Mouse (Mus musculus): ENCODE data around the gene Wfdc6b. TPM values are rescaled to one million over a fixed set of nuclear protein-coding genes. Genes with fewer than 3 reads are reported as not detected.
"Not testable (repeated sequence)": the region's sequence is repeated elsewhere in the genome, so short reads cannot be mapped to it uniquely, and the experiment has no call there.

Gene Wfdc6b
- polyA plus RNA-seq (2012; ENCODE audit: insufficient read depth, insufficient read length, low replicate concordance, missing spikeins): not detected in 2 replicates

DNA sequence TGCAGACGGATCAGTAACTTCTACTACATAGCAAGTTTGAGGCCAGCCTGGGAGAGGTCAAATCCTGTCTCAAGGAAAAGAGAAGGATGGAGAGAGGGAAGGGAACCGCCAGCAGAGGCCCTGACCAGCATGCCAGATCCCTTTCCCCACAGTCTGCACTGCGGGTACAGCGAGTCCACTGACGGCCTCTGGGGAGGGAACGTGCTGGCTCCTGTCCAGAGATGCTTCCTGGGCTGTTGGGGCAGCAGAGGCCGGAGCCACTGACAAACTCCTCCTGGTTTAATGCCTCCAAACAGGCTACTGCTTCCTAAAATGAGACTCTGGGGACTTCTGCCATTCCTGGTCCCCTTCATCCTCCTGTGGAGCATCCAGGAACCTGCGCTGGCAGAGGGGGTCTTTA, at the start of gene Wfdc6b, which contains the start of gene Wfdc8:
Gene Wfdc6b (plus strand): TSS at position 52 of the 400 bp plus-strand sequence.
Gene Wfdc8 (minus strand): TSS at position 156 of the 400 bp plus-strand sequence.
- H3K4me3 ChIP-seq (ENCODE audit: insufficient read depth, low read depth, low read length); H3K4me1 ChIP-seq (ENCODE audit: control insufficient read depth, insufficient read depth, low read length): not testable (repeated sequence)
- WGBS: 57% methylated on average over 8 of the region's 8 CpGs

DNA sequence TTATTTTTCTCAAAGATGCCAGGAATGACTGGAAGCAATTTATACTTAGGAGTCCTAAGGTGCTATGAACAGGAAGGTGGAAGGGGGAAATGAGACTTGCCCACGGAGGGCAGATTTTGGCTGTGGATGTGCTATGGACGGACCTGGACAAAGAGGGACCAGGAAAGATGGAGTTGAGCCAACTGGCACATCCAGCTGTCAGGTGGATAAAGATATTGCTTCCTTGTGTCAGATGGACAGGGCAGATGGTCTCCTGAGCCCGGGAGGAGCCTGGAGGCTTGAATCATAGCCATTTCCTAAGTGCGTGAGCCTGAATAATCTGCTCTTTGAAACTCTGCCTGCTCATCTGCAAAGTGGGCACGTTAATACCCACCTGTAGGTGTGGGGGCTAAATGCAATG, 49.0 kb upstream of the Wfdc6b start:
- 69% methylated on average over 5 of the region's 5 CpGs for WGBS
- Histone ChIP-seq H3K4me1 (ENCODE audit: control insufficient read depth, insufficient read depth, low read length) (peaks cover 6% of the 10 kb centered on the region), H3K4me3 (ENCODE audit: insufficient read depth, low read depth, low read length) (no peak overlapping the region), H3K27ac (ENCODE audit: insufficient read depth, low read depth, low read length) (no peak overlapping the region)
- TF ChIP-seq CTCF (IDR thresholded peaks at IDR 0.05; ENCODE audit: insufficient read depth, low read depth, low read length) (no peak), POLR2A (IDR thresholded peaks at IDR 0.05; ENCODE audit: insufficient read depth, low read depth, low read length) (no peak)

More for the DNA sequence above, at the start of gene Wfdc6b, which contains the start of gene Wfdc8:
- not testable (repeated sequence) for H3K27ac ChIP-seq (ENCODE audit: insufficient read depth, low read depth, low read length)

DNA sequence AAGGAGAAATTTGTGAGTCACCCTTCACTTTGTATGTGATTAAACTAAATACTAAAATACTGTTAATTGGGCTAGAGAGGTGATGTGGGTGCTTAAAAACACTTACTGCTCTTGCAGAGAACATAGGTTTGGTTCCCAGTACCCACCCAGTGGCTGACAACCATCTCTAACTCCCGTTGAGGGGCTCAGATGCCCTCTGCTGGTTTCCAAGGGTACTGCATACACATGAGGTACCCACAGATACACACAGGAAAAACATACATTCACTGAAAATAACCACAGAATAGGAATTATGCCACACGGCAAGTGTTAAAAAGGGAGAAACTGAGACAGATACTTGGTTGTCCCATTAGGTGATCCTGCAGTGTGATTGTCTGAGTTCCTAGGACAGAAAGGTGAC, 46.3 kb upstream of the Wfdc6b start:
- 78% methylated on average over 2 of the region's 2 CpGs for WGBS
- peaks cover 6% of the 10 kb centered on the region for H3K4me1 ChIP-seq (ENCODE audit: control insufficient read depth, insufficient read depth, low read length)
- no peak overlapping the region for H3K27ac ChIP-seq (ENCODE audit: insufficient read depth, low read depth, low read length)
- H3K4me3 ChIP-seq (ENCODE audit: insufficient read depth, low read depth, low read length): no peak overlapping the region
- no peak for TF ChIP-seq CTCF (IDR thresholded peaks at IDR 0.05; ENCODE audit: insufficient read depth, low read depth, low read length)
- no peak for TF ChIP-seq POLR2A (IDR thresholded peaks at IDR 0.05; ENCODE audit: insufficient read depth, low read depth, low read length)

DNA sequence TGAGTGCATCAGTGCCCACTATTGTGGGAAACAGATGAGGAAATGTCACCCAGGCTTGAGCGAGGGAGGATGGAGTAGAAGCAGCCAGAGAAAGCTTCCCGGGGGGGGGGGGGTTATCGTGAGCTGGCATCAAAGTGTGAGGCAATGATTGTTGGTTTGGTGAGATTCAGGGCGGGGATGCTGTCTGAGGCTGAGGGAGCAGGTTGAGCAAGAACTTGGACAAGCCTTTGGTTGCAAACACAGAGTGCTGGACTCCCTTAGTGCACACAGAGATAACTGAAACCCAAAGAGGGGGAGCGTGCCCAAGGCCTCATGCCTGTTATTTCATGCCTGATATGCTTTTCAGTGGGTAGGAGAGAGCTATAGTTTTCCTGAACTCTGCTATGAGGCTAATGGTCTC, 45.9 kb upstream of the Wfdc6b start:
- H3K4me3 ChIP-seq (ENCODE audit: insufficient read depth, low read depth, low read length): no peak overlapping the region
- peaks cover 6% of the 10 kb centered on the region for H3K4me1 ChIP-seq (ENCODE audit: control insufficient read depth, insufficient read depth, low read length)
- TF ChIP-seq POLR2A (IDR thresholded peaks at IDR 0.05; ENCODE audit: insufficient read depth, low read depth, low read length) (no peak), CTCF (IDR thresholded peaks at IDR 0.05; ENCODE audit: insufficient read depth, low read depth, low read length) (no peak)
- WGBS: 74% methylated on average over 5 of the region's 5 CpGs
- no peak overlapping the region for H3K27ac ChIP-seq (ENCODE audit: insufficient read depth, low read depth, low read length)

DNA sequence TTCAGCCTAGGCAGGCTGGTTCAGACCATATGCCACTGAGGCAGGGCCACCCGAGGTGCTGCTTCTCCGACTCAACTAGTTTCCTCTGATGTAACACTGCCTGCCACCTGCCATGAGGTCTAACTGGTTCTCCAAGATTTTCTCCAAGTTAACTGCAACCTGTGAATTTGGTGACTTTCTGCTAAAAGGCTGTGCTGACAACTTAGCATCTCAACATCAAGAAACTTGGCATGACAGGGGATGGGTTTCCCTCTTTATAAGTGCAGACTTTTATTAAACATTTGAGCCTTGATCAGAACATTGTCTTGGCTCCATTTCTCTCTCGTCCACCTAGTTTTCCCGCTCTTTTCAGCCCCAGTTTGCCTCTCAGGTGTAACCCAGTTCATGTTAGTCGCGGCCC, 40.0 kb upstream of the Wfdc6b start, which contains the start of gene Spint3:
Gene Spint3 (minus strand): TSS at position 101 of the 400 bp plus-strand sequence.
- WGBS: 91% methylated on average over 6 of the region's 6 CpGs
- not testable (repeated sequence) for H3K4me3 ChIP-seq (ENCODE audit: insufficient read depth, low read depth, low read length); H3K27ac ChIP-seq (ENCODE audit: insufficient read depth, low read depth, low read length)

DNA sequence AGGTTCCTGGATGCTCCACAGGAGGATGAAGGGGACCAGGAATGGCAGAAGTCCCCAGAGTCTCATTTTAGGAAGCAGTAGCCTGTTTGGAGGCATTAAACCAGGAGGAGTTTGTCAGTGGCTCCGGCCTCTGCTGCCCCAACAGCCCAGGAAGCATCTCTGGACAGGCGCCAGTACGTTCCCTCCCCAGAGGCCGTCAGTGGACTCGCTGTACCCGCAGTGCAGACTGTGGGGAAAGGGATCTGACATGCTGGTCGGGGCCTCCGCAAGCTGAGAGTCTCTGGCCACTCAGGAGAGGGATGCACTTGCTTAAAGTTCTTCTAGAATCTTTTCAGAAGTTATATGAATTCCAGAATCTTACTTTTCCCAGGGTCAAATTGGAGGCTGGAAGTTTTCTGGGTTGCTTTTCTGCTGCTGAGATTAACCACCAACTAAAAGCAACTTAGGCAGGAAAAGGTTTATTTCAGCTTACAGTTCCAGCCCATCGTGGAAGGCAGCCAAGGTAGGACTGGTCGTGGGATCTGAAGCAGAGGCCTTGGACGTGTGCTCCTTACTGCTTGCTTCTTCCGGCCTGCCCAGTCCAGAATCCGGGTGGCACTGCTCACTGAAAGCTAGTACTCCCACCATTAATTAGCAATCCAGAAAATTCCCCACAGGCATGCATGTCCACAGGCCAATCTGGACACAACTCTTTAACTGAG, 28.1 kb upstream of the Wfdc6b start, which contains the start of gene Wfdc6a:
Gene Wfdc6a (minus strand): TSS at position 423 of the 701 bp plus-strand sequence.
- not testable (repeated sequence) for H3K27ac ChIP-seq (ENCODE audit: insufficient read depth, low read depth, low read length); H3K4me3 ChIP-seq (ENCODE audit: insufficient read depth, low read depth, low read length); H3K4me1 ChIP-seq (ENCODE audit: control insufficient read depth, insufficient read depth, low read length)
- WGBS: 42% methylated on average over 13 of the region's 13 CpGs

More for the DNA sequence above, 40.0 kb upstream of the Wfdc6b start, which contains the start of gene Spint3:
- H3K4me1 ChIP-seq (ENCODE audit: control insufficient read depth, insufficient read depth, low read length): not testable (repeated sequence)

DNA sequence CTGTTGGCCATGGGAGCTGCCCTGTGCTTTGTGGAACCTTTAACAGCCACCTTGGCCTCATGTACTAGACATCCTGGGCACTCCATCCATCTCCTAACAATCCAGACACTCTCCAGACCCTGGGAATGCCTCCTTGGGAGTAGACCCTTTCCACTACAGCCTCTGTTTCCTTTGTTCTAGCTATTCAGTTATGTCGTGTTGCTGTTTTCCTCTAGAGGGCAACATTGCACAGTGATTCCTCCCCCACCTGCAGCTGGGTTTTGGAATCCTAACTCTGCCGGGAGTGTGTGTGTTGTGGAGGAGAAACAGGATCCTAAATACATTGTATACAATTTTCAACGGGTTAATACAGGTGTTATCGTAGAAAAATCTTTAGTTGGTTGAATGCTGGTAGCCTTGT, 21.3 kb upstream of the Wfdc6b start:
- no peaks in the 10 kb centered on the region for H3K4me1 ChIP-seq (ENCODE audit: control insufficient read depth, insufficient read depth, low read length)
- H3K27ac ChIP-seq (ENCODE audit: insufficient read depth, low read depth, low read length): no peak overlapping the region
- 4% methylated on average over 4 of the region's 4 CpGs for WGBS
- H3K4me3 ChIP-seq (ENCODE audit: insufficient read depth, low read depth, low read length): no peak overlapping the region
- TF ChIP-seq POLR2A (IDR thresholded peaks at IDR 0.05; ENCODE audit: insufficient read depth, low read depth, low read length): no peak

DNA sequence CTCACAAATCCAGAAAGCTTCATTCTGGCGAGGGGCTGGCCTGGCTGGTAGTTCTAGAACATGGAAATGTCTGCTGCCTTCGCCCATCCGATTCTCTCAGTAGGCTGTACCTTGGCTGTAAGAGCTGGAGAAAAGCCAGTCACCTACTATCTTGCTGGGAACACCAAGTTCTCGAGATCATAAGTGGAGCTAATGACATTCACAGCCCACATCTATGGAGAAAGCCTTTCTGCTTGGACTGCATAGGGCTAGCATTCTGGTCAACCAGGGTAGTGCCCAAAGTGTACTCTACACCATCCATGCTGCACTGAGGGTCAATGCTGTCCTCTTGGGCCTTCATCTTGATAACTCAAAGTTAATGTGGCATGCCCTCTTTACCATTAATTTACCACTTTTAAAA, 19.8 kb upstream of the Wfdc6b start, which contains the start of gene Eppin:
Gene Eppin (minus strand): TSS at position 101 of the 400 bp plus-strand sequence.
- Histone ChIP-seq H3K4me1 (ENCODE audit: control insufficient read depth, insufficient read depth, low read length) (no peaks in the 10 kb centered on the region), H3K27ac (ENCODE audit: insufficient read depth, low read depth, low read length) (no peak within 1 kb of the TSS), H3K4me3 (ENCODE audit: insufficient read depth, low read depth, low read length) (no peak within 1 kb of the TSS)
- no peak for TF ChIP-seq POLR2A (IDR thresholded peaks at IDR 0.05; ENCODE audit: insufficient read depth, low read depth, low read length)
- no peak for TF ChIP-seq CTCF (IDR thresholded peaks at IDR 0.05; ENCODE audit: insufficient read depth, low read depth, low read length)
- 79% methylated on average over 4 of the region's 4 CpGs for WGBS

DNA sequence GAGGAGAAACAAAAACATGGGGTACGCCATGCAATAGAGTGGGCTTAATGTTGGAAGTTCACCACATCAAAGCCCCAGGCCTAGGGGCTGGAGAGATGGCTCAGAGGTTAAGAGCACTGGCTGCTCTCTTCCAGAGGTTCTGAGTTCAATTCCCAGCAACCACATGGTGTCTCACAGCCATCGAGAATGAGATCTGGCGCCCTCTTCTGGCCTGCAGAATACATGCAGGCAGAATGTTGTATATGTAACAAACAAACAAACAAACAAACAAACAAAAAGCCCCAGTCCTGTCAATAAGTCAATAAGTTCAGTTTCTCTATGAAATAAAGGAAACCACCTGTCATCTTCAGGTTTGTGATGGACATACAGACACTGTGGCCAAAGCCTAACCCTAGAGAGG, 13.1 kb upstream of the Wfdc6b start:
- 71% methylated on average over 3 of the region's 3 CpGs for WGBS
- Histone ChIP-seq H3K4me3 (ENCODE audit: insufficient read depth, low read depth, low read length) (no peak overlapping the region), H3K4me1 (ENCODE audit: control insufficient read depth, insufficient read depth, low read length) (no peaks in the 10 kb centered on the region), H3K27ac (ENCODE audit: insufficient read depth, low read depth, low read length) (no peak overlapping the region)
- no peak for TF ChIP-seq CTCF (IDR thresholded peaks at IDR 0.05; ENCODE audit: insufficient read depth, low read depth, low read length)
- TF ChIP-seq POLR2A (IDR thresholded peaks at IDR 0.05; ENCODE audit: insufficient read depth, low read depth, low read length): no peak

DNA sequence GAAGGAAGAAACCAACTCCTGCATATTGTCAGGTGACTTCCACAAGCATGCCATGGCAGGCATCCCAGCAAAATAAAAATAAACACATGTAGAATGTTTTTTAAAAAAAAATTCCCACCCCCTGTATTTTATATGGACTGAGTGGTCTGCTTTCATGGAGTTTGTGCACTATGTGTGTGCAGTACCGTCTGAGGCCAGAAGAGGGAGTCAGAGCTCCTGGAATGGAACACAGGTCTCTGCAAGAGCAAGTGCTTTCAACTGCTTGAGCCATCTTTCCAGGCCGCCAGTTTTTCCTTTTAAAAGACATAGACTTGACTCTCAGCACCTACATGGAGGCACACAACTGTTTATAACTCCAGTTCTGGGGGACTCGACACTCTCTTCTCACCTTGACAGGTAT, 9.8 kb upstream of the Wfdc6b start:
- no peaks in the 10 kb centered on the region for H3K4me1 ChIP-seq (ENCODE audit: control insufficient read depth, insufficient read depth, low read length)
- no peak overlapping the region for H3K4me3 ChIP-seq (ENCODE audit: insufficient read depth, low read depth, low read length)
- H3K27ac ChIP-seq (ENCODE audit: insufficient read depth, low read depth, low read length): no peak overlapping the region
- WGBS: 91% methylated on average over 3 of the region's 3 CpGs
- TF ChIP-seq CTCF (IDR thresholded peaks at IDR 0.05; ENCODE audit: insufficient read depth, low read depth, low read length) (no peak), POLR2A (IDR thresholded peaks at IDR 0.05; ENCODE audit: insufficient read depth, low read depth, low read length) (no peak)

Data from olfactory bulb, adult 2 months (tissue).